Mouse (Mus musculus) lung, postnatal 4 days (tissue): ENCODE measurements around the gene Gstm2.
"Not testable (repeated sequence)": the region's sequence is repeated elsewhere in the genome, so short reads cannot be mapped to it uniquely, and the experiment has no call there.

Experiments
- DNase-seq, 2 experiments: peaks; one replicate each; pipeline ENCODE4 v3.0.0; 2021

Gene Gstm2

GRCm38 (mm10) chr3:107986041-107986562 is at the start of gene Gstm2:
Gstm2 (minus strand) TSS chr3:107986453.
- peak; percentile 62 to 72 for DNase-seq

- DNase-seq, result peak in 1 of 2 experiments; percentile 48
Measured at GRCm38 (mm10) chr3:108033156-108033555, 46.9 kb upstream of the Gstm2 start.

GRCm38 (mm10) chr3:108032113-108032512 is 45.9 kb upstream of the Gstm2 start:
- peak; percentile 36 to 60 for DNase-seq

- no peak for DNase-seq
Measured at GRCm38 (mm10) chr3:108028641-108029365, 42.5 kb upstream of the Gstm2 start.

- DNase-seq, result no peak
Measured at GRCm38 (mm10) chr3:108026597-108026996, 40.3 kb upstream of the Gstm2 start.

- no peak for DNase-seq
Measured at GRCm38 (mm10) chr3:108026049-108026448, 39.8 kb upstream of the Gstm2 start.

- no peak for DNase-seq
Measured at GRCm38 (mm10) chr3:108025318-108025717, 39.1 kb upstream of the Gstm2 start.

- no peak for DNase-seq
Measured at GRCm38 (mm10) chr3:108022650-108023049, 36.4 kb upstream of the Gstm2 start.

GRCm38 (mm10) chr3:108020351-108021022 is 34.2 kb upstream of the Gstm2 start:
- not testable (repeated sequence) for DNase-seq

- not testable (repeated sequence) for DNase-seq
Measured at GRCm38 (mm10) chr3:108019226-108019625, 33.0 kb upstream of the Gstm2 start.

- DNase-seq, result peak; percentile 41 to 47
Measured at GRCm38 (mm10) chr3:108018190-108018820, 32.1 kb upstream of the Gstm2 start.

GRCm38 (mm10) chr3:108017473-108018189 is 31.4 kb upstream of the Gstm2 start, which contains the start of gene Gstm1:
Gstm1 (minus strand) TSS chr3:108017973.
- DNase-seq, result peak; percentile 96 to 98

- not testable (repeated sequence) for DNase-seq
Measured at GRCm38 (mm10) chr3:108016468-108016867, 30.2 kb upstream of the Gstm2 start.

GRCm38 (mm10) chr3:108014974-108015346 is 28.7 kb upstream of the Gstm2 start:
- DNase-seq, result no peak

GRCm38 (mm10) chr3:108014098-108014973 is 28.1 kb upstream of the Gstm2 start:
- DNase-seq, result no peak

- DNase-seq, result peak in 1 of 2 experiments; percentile 61
Measured at GRCm38 (mm10) chr3:108013331-108013871, 27.1 kb upstream of the Gstm2 start.

- no peak for DNase-seq
Measured at GRCm38 (mm10) chr3:108011558-108011957, 25.3 kb upstream of the Gstm2 start.

- DNase-seq, result peak in 1 of 2 experiments; percentile 40
Measured at GRCm38 (mm10) chr3:108010286-108010685, 24.0 kb upstream of the Gstm2 start.

- no peak for DNase-seq
Measured at GRCm38 (mm10) chr3:108002021-108002420, 15.8 kb upstream of the Gstm2 start.

GRCm38 (mm10) chr3:107999491-107999890 is 13.2 kb upstream of the Gstm2 start:
- no peak for DNase-seq

- no peak for DNase-seq
Measured at GRCm38 (mm10) chr3:107998591-107998990, 12.3 kb upstream of the Gstm2 start.
